Mouse (Mus musculus): Measurements from ENCODE around the gene Acp7.

The Acp7 gene

DNA sequence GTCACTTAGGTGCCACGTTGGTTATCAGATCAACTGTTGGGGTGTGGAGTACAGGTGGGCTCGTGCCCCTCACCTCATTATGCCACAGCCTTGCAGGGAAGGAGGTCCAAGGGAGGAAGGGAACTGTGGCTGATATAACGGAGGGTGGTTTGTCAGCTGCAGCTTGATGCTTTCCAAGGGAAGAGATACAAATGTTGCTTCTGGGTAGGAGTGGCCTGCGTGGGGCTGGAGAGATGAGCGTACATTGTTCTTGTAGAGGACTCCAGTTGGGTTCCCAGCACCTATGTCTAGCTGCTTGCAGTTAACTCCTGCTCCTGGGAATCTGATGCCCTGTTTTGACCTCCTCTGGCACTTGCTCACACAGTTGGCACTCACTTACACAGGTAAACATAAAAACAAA, 28.0 kb downstream of the Acp7 start:
- intact Hi-C loops (cut with DNase I), result loop anchor here (2.0 to 5.0 kb wide), 3 partner anchors 76 to 124 kb away; no protein-coding TSS in a partner anchor

DNA sequence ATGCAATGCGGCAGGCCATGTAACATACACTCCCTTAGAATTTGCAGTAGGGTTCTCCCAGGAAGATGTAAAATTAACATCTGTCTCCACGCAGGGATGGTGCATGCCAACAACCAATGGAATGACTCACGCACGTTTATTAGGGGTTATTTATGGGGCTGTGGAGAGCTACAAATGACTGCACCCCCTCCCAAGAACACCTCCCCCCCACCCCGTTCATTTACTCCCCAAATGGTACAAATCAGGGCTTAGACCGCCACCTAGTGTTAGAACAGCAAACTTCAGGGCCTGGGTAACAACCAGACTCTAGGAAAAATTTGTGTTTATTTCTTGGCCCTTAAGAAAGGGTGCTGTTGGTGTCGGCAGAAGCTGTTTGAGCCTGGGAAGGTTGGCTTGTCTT, 29.5 kb downstream of the Acp7 start:
- intact Hi-C loops (cut with DNase I), result loop anchor here (1.0 to 5.0 kb wide), 5 partner anchors 33 to 156 kb away; no protein-coding TSS in a partner anchor

DNA sequence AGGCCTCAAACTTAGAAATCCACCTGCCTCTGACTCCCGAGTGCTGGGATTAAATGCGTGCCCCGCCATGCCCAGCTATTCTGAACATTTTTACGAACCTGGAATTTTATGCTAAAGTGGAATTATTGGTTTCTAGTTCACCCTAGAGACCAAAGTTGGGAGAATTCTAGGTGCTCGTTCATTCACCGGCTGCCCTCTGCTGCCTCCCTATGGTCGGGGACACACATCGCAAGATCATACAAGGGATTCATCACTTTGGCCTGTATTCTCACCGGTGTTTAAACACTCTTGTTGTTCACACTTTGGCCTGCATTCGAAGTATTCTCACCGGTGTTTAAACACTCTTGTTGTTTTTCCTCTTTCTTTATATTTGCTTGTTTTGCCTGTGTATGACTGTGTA, 30.1 kb downstream of the Acp7 start:
- intact Hi-C loops (cut with DNase I), result loop anchor here (1.0 to 5.0 kb wide), 4 partner anchors 33 to 156 kb away; no protein-coding TSS in a partner anchor

DNA sequence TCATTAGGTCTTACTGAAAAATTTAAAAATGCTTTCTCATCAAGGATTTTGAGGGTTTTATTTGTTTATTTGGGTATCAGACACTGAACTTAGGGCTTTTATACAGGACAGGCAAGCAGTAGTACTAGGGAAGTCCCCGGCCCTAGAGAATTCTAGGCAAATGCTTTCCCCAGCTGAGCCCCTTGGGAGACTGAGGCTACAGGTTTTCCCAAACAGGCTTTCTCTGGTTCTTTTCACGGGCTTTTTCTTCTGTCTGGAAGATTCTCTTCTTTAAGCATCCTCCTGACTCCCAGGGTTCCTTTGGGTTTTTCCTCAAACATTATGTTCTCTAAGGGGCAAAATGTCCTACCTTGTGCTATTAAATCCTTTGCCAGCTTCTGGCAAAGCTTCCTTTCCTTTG, 32.2 kb downstream of the Acp7 start:
- intact Hi-C loops (cut with DNase I), result no loop called here

DNA sequence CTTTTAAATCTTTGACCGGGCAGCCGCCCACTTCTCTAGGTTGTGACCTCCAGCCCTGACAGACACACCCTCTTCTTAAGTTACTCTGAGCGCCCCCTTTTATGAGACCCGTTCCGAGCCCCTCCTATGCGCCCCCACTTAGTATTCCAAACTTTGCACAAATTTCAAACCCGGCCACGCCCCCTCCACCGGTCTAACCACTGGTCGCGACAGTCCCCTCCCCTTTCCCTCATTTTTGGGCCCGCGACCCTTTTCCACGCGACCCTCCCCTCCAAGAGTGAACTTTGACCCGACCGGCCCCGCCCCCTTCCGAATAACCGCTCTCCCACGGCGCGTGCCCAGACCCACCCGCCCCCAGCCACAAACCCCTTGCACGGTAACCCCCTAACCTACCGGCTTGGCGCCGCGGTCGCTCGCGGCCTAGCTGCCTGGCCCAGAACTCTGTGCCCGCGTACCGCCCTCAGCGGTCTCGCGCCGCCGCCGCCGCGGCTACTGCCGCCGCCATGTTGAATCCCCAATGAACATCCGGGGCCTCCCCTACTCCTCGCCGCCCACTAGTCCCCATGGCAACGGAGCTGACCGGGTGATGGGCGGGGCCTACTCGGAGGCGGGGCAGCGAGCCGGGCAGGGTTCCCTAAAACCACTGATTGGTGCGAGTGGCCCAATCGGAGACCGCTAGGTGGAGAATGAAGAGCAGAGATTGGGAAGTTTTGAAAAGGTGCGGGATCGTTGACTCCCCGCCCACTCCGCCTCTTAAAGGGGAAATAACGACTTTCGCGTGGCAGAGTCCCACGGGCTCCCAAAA, 33.3 kb downstream of the Acp7 start, which contains the start of the genes Samd4b and Pak4:
Gene Samd4b (minus strand): TSS at position 503 of the 805 bp plus-strand sequence.
Gene Pak4 (minus strand): TSS at position 544 of the 805 bp plus-strand sequence.
- intact Hi-C loops (cut with DNase I), result no loop called here

DNA sequence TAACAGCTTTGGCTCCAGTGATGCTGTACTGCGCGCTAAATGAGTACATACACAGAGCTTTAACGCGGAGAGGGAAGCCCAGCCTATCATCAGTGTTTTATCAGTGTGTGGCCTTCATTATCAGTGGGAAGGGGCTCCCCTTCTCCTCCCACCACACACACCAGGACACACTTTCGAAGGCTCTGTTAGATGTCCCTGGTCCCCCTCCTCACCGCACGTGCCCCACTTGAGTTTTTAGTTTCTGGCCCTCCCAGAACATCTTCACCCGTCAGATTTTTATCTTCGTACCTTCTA, 33.9 kb downstream of the Acp7 start:
- intact Hi-C loops (cut with DNase I), result no loop called here

DNA sequence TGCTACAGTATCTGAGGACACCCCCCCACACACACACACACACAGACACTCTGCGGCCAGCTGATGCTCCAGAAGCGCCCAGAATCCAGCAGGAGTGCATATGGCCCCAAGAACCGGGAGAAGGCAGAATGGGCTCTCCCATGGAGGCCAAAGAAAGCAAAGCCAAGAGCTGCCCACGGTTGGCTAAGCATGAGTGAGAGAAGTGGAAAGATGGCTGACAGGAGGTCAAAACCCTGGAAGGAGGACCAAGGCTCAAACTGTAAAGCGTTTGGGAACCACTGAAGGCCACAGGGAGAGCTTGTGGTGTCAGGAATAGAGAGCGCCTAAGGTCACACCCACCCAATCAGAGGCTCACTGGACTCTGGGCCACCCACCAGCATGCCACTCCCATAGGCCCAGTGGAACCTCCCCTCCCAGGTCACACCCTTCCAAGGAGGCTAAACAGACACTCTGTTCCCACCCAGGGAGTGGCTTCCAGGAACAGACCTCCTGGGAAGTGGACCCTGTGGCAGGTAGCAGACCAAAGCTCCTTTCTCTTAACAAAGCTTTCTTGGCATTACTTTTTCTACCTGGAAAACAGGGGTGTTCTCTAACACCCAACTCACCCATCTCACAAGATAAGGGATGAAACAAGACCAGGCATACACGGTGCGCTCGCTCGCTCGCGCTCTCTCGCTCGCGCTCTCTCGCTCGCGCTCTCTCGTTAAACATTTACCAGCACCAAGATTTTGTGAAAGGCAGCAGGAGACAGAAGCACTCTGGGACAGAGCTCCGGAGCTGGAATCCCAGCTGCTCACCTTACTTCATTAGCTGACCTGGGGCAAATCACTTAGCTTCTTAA, 34.5 kb downstream of the Acp7 start:
- intact Hi-C loops (cut with DNase I), result no loop called here

DNA sequence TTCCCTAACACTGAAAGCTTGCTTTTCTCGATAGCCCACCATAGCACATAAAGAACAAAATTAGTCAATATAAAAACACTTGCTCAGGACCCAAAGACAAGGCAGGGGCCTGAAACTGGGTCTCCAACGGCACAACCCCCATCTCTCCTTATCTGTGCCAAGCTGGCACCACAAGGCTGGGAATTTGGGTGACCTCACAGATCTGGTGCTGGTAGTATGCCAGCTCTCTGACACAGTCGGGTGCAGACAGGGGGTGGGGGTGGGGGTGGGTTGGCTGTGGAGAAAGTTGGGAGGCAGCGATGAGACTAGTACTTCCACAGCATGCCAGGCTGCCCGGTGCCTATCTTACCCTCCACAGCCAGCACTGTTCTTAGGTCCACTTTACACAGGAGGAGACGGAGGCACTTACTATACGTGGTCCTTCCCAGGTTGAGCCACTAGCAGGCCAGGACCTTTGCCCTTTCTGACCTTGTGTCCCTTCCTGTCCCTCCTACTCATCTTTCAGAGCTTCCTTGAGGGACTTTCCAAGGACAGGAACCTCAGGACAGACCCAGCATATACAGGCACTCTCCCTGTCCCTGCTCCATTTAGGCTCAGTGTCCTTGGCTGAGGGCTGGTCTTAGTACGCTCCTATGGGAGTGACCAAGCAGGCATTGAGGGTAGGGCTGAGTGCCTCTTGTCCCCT, 35.2 kb downstream of the Acp7 start:
- intact Hi-C loops (cut with DNase I), result no loop called here

DNA sequence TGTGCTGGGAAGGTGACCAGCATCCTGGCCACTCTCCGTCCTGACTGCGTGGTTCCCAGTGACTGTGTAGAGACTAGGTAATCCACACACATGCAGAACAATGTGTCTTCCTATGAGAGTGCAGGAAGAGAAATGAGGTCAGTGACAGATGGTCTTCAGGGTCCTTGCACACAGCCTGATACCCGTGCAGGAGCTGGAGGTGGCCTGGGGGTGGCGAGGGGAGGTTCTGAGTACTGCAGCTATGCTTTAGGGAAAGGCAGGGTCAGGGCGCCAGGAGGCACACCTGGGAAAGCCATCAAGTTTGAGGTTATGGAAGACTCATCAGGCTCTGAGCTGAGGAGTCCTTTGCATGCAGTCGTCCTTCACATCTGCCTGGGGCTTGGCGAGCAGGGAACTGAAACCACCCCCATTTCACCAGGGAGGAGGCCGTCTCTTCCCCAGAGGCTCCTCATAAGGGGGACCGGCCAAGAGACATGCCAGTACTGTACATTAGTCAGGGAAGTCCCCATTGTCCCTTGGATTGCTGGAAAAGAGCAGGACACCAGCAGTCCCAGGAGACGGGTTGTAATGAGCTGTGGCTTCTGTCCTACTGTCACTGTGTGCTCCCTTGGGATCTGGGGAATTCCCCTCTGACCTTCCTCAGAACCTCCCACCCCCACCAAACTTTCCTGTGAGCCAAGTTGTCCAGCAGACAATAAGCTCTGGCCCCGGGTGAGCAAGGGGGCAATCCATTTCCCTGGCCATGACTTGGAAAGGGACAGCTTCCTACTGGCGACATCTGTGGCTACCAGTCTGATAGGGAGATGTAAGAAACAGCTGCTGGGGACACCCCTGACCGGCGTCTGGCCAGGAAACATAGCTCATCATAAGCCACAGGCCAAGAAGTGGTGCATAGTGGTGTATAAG, 37.7 kb downstream of the Acp7 start:
- intact Hi-C loops (cut with DNase I), result no loop called here

DNA sequence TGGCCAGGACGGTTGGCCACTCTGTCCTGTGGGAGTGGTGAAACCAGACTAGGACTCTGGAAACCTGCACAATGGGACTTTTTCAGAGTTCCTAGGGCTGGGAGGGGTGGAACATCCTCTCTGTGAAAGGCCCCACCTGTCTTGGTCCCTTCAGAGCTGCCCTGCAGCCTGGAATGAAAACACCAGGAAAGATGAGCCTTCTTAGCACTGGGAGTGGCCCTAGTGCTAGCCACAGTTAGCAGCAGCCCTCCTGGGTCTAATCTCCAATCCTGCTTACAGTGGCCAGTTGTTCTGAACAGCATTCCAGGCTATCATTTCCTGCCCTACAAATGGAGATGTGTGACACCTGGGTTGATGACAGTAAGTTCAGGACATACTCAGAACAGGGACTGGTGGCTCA, 39.3 kb downstream of the Acp7 start:
- intact Hi-C loops (cut with DNase I), result no loop called here

DNA sequence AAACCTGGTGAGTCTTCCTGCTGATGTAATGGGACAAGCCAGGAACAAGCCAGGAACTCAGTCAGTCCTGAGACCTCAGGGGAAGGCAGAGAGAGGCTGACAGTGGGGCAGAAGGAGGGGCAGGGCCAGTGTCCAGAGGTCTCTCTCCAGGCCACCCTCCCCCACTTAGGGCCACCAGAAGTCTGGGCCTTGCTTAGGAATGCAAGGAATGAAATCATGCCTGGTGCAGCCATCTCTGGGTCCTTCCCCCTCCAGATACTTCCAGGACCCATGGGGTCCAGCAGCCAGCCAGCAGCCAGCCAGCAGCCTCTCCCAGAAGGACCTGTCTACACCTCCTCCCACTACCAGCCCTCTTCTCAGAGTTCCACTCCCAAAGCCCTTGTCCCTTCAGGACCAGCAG, 43.5 kb downstream of the Acp7 start:
- intact Hi-C loops (cut with DNase I), result no loop called here

DNA sequence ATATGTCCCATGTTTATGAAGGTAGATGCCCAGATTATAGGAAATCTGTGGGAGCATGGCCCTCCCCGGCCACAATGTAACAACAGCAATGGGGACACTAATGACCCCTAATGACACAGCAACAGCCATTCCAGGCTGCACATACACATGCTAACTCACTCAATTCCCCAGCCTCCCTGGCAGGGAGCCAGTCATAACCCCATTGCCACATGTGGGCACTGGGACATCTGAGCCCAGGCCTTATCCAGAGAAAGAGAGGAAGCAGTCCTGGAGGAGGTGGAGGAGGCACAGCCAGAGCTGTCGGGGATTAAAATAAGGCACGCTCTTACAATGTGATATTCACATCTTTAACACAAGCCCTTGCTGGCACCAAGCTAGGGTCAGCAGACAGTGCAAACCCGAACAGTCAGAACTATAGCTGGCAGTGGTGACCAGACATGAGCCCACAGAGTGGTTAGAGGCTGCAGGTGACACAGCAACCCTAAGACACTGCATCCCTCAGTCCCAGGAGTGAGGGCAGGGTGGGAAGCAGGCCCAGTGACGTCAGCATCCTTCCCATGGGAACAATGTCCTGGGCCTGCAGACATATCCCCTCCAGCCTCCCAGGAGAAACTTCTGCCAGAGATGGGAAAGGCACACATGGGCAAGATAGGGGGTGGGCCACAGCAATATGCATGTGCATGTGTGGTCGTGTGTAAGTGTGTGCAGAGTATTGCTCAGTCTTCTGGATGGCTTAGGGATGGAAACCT, 44.3 kb downstream of the Acp7 start:
- intact Hi-C loops (cut with DNase I), result no loop called here

DNA sequence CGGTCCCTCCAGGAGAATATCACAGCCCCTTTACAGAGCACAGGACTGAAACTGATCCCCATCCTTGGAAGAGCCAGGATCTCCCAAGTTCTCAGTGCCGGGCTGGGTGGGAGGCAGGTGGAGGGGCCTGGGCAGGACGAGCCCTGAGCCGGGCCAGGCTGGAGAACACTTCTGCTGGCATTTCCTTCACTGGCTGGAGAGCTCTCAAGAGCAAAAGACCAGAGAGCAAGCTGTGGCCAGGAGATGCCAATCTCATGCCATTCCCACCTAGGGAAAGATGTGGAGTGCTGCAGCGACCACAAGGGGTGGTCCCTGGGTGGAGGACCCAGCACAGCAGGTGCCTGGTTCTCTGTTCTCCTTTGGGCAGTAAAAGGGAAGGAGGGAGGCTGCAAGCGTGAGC, 46.1 kb downstream of the Acp7 start:
- intact Hi-C loops (cut with DNase I), result no loop called here

DNA sequence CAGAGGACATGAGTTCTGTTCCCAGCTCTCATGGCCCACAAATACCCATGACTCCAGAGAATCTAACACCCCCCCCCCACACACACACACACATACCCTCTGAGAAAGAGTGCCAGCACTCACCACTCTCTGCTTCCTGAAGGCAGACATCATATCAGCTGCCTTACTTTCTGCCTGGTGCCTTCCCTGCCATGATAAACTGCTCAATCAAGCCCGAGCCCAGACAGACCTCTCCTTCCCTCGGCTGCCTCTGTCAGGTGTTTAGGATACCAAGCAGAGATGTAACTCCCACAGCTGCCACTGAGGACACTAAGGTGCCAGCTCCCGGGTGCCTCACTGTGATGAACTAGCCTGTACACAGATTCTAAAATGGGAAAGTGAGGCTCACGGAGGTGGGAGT, 46.7 kb downstream of the Acp7 start:
- intact Hi-C loops (cut with DNase I), result no loop called here

DNA sequence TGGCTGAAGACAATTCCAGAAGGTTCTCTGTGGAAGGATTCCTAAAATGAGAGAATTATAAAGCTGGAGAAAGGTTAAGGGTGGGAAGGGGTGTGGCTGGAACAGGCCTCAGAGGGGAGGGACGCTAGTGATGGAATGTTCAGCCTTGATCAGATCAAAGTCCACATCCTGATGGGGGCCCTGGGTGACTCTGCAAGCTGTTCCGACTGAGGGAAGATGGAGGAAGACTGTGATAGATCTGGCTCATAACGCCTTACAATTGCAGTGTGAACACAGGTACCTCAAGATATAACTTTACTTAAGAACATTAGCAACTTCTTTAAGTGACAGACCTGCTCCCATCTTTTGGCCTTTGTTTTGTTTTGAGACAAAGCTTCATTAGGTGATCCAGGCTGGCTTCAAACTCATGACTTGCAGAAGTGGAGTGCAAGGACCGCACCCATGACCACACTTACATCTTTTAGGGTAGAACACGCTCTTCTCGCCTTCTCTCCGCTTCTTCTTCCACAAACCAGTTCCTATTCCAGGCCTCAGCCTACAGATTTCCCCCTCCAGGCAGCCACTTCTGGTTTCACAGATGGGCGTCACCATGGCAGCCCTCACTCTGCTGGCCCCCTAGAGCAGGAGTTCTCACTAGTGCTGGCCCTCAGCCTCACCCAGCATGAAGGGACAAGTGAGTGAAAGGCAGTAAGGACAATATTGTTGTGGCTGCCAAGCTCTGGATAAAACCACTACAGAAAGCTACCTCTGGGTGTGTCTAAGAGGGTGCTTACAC, 47.4 kb downstream of the Acp7 start:
- intact Hi-C loops (cut with DNase I), result no loop called here

DNA sequence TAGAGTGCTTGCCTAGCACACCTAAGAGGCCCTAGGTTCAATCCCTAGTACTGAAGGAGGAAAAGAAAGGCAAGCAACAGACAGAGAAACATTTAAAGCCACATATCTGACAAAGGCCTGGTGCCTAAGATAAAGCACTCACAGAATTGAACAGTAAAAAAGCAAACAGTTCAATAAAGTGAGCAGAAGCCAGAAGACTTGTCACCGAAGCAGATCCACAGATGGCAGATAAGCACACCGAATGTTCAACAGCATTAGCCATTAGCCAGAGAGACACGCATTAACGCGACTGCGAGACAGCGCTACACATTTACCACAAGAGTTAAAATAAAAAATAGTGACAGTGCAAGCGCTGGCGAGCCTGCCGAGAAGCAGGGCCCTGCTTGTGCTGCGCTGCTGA, 48.3 kb downstream of the Acp7 start:
- intact Hi-C loops (cut with DNase I), result no loop called here

DNA sequence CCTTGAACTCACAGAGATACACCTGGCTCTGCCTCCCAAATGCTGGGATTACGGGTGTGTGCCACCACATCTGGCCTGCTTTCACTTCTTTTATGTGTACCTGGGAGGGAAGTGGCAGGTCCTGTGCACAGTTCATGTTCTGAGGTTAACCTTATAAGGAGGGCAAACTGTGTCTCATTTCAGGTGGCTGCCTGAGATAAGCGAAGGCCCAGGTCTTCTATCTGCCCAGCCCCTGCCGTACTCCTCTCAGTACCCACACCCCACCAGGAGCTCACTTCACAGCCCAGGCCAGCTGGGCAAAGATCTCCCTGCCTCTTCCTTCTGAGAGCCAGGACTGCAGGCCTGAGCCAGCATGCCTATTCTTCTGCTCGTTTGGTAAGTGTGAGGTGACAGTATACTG, 49.4 kb downstream of the Acp7 start:
- intact Hi-C loops (cut with DNase I), result no loop called here

DNA sequence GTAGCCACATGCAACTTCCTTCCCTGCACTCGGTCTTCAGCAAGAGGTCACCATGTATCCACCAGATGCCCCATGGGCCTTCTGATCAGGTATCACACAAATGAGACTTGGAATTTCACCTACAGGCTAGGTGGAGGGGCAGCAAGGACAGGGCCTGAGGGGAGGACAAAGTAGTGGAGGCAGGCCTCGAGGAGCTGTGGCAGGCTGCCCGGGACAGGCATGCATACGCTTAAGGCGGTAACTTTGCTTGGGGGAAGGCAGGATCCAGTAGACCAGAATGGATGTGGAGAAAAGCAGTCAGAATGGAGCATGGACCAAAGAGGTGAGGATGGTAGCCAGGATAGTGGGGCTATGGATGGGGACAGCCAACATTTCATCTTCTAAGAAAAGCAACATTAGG, 51.3 kb downstream of the Acp7 start:
- intact Hi-C loops (cut with DNase I), result no loop called here

DNA sequence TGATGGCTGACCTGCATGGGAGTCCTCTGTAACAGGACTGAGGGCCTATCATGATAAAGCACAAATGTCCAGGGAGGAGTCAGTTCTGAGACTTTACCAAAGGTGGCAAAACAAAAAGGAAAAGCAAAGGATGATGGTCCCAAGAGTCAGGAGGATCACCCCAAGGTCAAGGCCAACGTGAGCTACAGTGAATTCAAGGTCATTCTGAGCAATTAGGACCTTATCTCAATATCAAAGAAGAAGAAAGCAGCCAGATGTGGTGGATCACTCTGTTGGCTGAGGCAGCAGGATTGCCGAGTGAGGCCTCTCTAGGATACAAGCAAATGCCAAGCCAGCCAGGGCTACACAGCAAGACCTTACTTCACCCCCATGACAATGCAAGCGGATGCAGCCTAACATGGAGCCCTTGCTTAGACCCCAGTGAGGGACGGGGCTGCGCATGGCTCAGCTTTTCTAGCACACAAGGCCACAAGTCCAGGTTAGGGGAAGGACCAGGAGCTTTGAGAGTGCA, 52.5 kb downstream of the Acp7 start:
- intact Hi-C loops (cut with DNase I), result no loop called here

Data from adrenal gland (tissue).